Mouse (Mus musculus): Measurements from ENCODE around the gene Luc7l3. TPM values are rescaled to one million over a fixed set of nuclear protein-coding genes. Genes with fewer than 3 reads are reported as not detected.

Gene Luc7l3
- polyA plus RNA-seq, 1 experiment from 2014 or later, result 174 TPM

DNA sequence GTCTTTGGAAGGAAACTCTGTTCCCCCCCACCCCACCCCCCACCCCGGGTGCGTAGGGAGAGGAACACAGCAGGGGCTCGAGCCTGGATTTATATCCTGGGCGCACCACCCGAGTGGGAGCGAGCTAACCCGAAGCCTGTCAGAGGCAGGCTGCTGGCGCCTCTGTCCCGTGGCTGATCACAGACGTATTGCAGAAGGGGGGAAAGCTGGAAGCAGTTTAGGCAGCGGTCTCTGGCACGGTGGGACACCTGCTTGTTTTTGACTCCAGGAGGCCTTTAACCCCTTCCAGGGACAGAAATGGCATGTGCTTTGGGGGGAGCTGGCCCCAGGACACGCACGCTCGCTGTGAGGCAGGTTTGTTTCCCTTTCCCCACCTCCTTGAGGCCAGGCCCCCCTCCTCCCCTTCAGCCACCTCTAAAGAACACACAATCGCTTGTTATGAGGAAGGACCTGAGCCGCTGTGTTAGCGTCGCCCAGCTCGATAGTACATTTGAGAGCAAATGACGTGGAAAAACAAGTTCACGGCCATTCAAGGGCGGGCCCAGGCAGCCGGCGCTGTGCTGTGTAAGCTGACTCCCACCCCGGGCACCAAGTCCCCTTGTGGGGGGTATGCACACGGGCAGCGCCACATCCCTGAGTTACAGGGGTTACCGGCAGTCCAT is 78.9 kb downstream of the Luc7l3 start:
- H3K4me3 ChIP-seq (replicated peaks), result peak overlapping the region; percentile 29
- H3K27ac ChIP-seq, result peak overlapping the region; percentile 63
- peak overlapping the region; percentile 57 for H3K4me2 ChIP-seq
- H3K9ac ChIP-seq, result peak overlapping the region; percentile 48
- H3K27me3 ChIP-seq, result peaks cover 24% of the 10 kb centered on the region
- 5% methylated on average over 29 of the region's 29 CpGs for WGBS
- ATAC-seq (ENCODE audit: low FRiP score), result peak; percentile 40; the same call in 1 of the 2 replicates
- no peaks in the 10 kb centered on the region for H3K9me3 ChIP-seq
- H3K4me1 ChIP-seq, result peaks cover 57% of the 10 kb centered on the region
- H3K36me3 ChIP-seq (replicated peaks), result no peaks in the 10 kb centered on the region

DNA sequence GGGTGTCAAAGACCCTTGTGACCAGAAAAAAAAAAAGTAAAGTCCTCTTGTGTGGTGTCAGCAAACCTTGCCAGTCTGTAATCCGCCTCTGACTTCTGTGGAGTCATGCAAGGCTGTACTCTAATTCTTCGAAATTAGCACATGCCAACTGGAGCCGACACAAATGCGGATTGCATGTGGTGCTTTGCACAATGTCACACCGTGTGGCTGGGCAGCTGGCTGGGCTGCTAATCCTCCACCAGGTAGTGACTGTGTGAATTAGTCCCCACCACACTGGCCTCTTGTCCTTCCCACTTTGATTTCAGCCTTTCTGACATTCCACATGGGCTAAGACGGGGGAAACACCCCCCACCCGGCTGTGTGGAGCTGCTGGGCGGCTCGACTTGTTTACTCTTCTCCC is 82.1 kb downstream of the Luc7l3 start:
- Histone ChIP-seq H3K4me1 (peaks cover 42% of the 10 kb centered on the region), H3K9me3 (no peaks in the 10 kb centered on the region), H3K36me3 (replicated peaks) (no peaks in the 10 kb centered on the region), H3K27ac (no peak overlapping the region), H3K27me3 (peaks cover 24% of the 10 kb centered on the region), H3K9ac (no peak overlapping the region), H3K4me3 (replicated peaks) (no peak overlapping the region), H3K4me2 (no peak overlapping the region)
- 27% methylated on average over 9 of the region's 9 CpGs for WGBS
- ATAC-seq (ENCODE audit: low FRiP score), result no peak

GRCm38 (mm10) chr11:94238786-94239185 is 83.0 kb downstream of the Luc7l3 start:
- H3K27ac ChIP-seq, result no peak overlapping the region
- no peaks in the 10 kb centered on the region for H3K36me3 ChIP-seq (replicated peaks)
- no peak overlapping the region for H3K9ac ChIP-seq
- H3K4me1 ChIP-seq, result peaks cover 33% of the 10 kb centered on the region
- no peak for ATAC-seq (ENCODE audit: low FRiP score)
- WGBS, result 93% methylated on average over 8 of the region's 8 CpGs
- H3K4me3 ChIP-seq (replicated peaks), result no peak overlapping the region
- H3K4me2 ChIP-seq, result no peak overlapping the region
- H3K27me3 ChIP-seq, result peaks cover 27% of the 10 kb centered on the region
- H3K9me3 ChIP-seq, result no peaks in the 10 kb centered on the region

Other genes with a start within 250 kb of the Luc7l3 start
- gene Tob1, start 110.5 kb downstream of the Luc7l3 start, polyA plus RNA-seq (2016; fragmentation: Nextera tagmentation; extraction: Ambion mirVana), result 42.6 and 43.1 TPM in 2 replicates
- 4.4 and 5.1 TPM in 2 replicates for gene Wfikkn2, start 76.0 kb downstream of the Luc7l3 start, polyA plus RNA-seq (2016; fragmentation: Nextera tagmentation; extraction: Ambion mirVana)
- 0.27 TPM in 1 of 2 replicates, not detected in the other for gene Gm21885, start 40.1 kb downstream of the Luc7l3 start, polyA plus RNA-seq (2016; fragmentation: Nextera tagmentation; extraction: Ambion mirVana)
- 12.6 and 20.9 TPM in 2 replicates for gene Ankrd40, start 6.0 kb upstream of the Luc7l3 start, polyA plus RNA-seq (2016; fragmentation: Nextera tagmentation; extraction: Ambion mirVana)
- 0.41 and 0.49 TPM in 2 replicates for gene Abcc3, start 71.0 kb upstream of the Luc7l3 start, polyA plus RNA-seq (2016; fragmentation: Nextera tagmentation; extraction: Ambion mirVana)
- gene Cacna1g, start 152.2 kb upstream of the Luc7l3 start, polyA plus RNA-seq (2016; fragmentation: Nextera tagmentation; extraction: Ambion mirVana), result 9.6 and 12.1 TPM in 2 replicates
- gene Spata20, start 164.2 kb upstream of the Luc7l3 start, polyA plus RNA-seq (2016; fragmentation: Nextera tagmentation; extraction: Ambion mirVana), result 0.19 and 0.26 TPM in 2 replicates
- 0.52 and 0.97 TPM in 2 replicates for gene Epn3, start 178.0 kb upstream of the Luc7l3 start, polyA plus RNA-seq (2016; fragmentation: Nextera tagmentation; extraction: Ambion mirVana)
- gene Mycbpap, start 199.8 kb upstream of the Luc7l3 start, polyA plus RNA-seq (2016; fragmentation: Nextera tagmentation; extraction: Ambion mirVana), result 3.7 and 3.8 TPM in 2 replicates
- 2.8 and 3.0 TPM in 2 replicates for gene Rsad1, start 227.3 kb upstream of the Luc7l3 start, polyA plus RNA-seq (2016; fragmentation: Nextera tagmentation; extraction: Ambion mirVana)
- 0.69 TPM in 1 of 2 replicates, not detected in the other for gene Chad, start 243.1 kb upstream of the Luc7l3 start, polyA plus RNA-seq (2016; fragmentation: Nextera tagmentation; extraction: Ambion mirVana)

Data from forebrain, embryonic 12.5 days (tissue).